Mouse (Mus musculus) lung, postnatal 0 days (tissue): ENCODE data around the gene Trak1. TPM values are rescaled to one million over a fixed set of nuclear protein-coding genes. Genes with fewer than 3 reads are reported as not detected.

Source experiments
- ATAC-seq: fragments of 200-750 bp; cut with Nextera tagmentation; 2 replicates; pipeline ENCODE4 v1.8.0; 2017; ENCODE audit warnings: moderate library complexity
- DNase-seq: peaks from one replicate; pipeline ENCODE4 v3.0.0-alpha.2; 2016; ENCODE audit warnings: low spot score
- H3K27ac ChIP-seq: fragments of 300-500 bp; sonication (generic); 2 replicates; pipeline ENCODE4 v1.5.1; 2014; ENCODE audit warnings: antibody characterized with exemption, mild to moderate bottlenecking, low read length, mixed read lengths
- H3K27me3 ChIP-seq: fragments of 300-500 bp; sonication (generic); replicated peaks from 2 replicates; pipeline ENCODE4 v1.6.1; 2014; ENCODE audit warnings: low read length, mixed read lengths; ENCODE audit not compliant: insufficient read depth
- H3K36me3 ChIP-seq: fragments of 300-500 bp; sonication (generic); 2 replicates; pipeline ENCODE4 v1.6.1; 2014; ENCODE audit warnings: low read length, mixed read lengths; ENCODE audit not compliant: insufficient read depth
- H3K4me1 ChIP-seq: fragments of 300-500 bp; sonication (generic); 2 replicates; pipeline ENCODE4 v1.6.1; 2014; ENCODE audit warnings: antibody characterized with exemption, low read depth, low read length, mixed read lengths; ENCODE audit not compliant: insufficient read depth
- H3K4me2 ChIP-seq: fragments of 300-500 bp; sonication (generic); replicated peaks from 2 replicates; pipeline ENCODE4 v1.6.1; 2014; ENCODE audit warnings: low read depth, mild to moderate bottlenecking, low read length, moderate library complexity, mixed read lengths
- H3K4me3 ChIP-seq: fragments of 300-500 bp; sonication (generic); 2 replicates; pipeline ENCODE4 v1.5.1; 2014; ENCODE audit warnings: low read depth, low read length
- H3K9ac ChIP-seq: fragments of 300-500 bp; sonication (generic); replicated peaks from 2 replicates; pipeline ENCODE4 v1.6.1; 2014; ENCODE audit warnings: low read depth, mild to moderate bottlenecking
- H3K9me3 ChIP-seq: fragments of 300-500 bp; sonication (generic); 2 replicates; pipeline ENCODE4 v1.6.1; 2016; ENCODE audit warnings: low read length, mixed read lengths
- CTCF ChIP-seq: IDR thresholded peaks from 2 replicates; pipeline ENCODE4 v1.5.1; 2016; ENCODE audit warnings: antibody characterized with exemption, mild to moderate bottlenecking
- EP300 ChIP-seq: IDR thresholded peaks from 2 replicates; pipeline ENCODE4 v1.6.1; 2016; ENCODE audit warnings: antibody characterized with exemption, mild to moderate bottlenecking, control low read depth
- WGBS: fragments of 180-500 bp; shearing (Covaris S2); extraction: QIAGEN DNeasy Blood & Tissue Kit; methylation state at CpG from one replicate; pipeline ENCODE4 v1.1.7; 2014; 5-methylcytosine and 5-hydroxymethylcytosine counted together
- polyA plus RNA-seq: library from polyadenylated mRNA; unstranded; fragments of >200 nt; fragmentation: Nextera tagmentation; extraction: Ambion mirVana; gene quantifications from 2 replicates; pipeline ENCODE4 v1.2.1, GENCODE M21; 2015

Trak1 gene
- polyA plus RNA-seq, 1 experiment from 2014 or later: 28.6 TPM

GRCm38 (mm10) chr9:121291275-121291674 is 6.0 kb upstream of the Trak1 start:
- Histone ChIP-seq H3K4me3 (no peak overlapping the region), H3K4me1 (no peaks in the 10 kb centered on the region), H3K9ac (no peak overlapping the region), H3K36me3 (no peaks in the 10 kb centered on the region), H3K4me2 (no peak overlapping the region), H3K27ac (no peak overlapping the region), H3K27me3 (no peaks in the 10 kb centered on the region), H3K9me3 (no peaks in the 10 kb centered on the region)
- 76% methylated on average over 2 of the region's 2 CpGs for WGBS
- ATAC-seq (no peak), DNase-seq (no peak)
- TF ChIP-seq CTCF (no peak), EP300 (no peak)

GRCm38 (mm10) chr9:121293187-121293586 is 4.1 kb upstream of the Trak1 start:
- Histone ChIP-seq H3K27me3 (no peaks in the 10 kb centered on the region), H3K4me2 (no peak overlapping the region), H3K27ac (no peak overlapping the region), H3K36me3 (no peaks in the 10 kb centered on the region), H3K4me3 (no peak overlapping the region), H3K4me1 (peaks cover 4% of the 10 kb centered on the region; the same call in 1 of the 2 replicates), H3K9ac (no peak overlapping the region), H3K9me3 (no peaks in the 10 kb centered on the region)
- DNase-seq: no peak
- TF ChIP-seq EP300 (no peak), CTCF (no peak)
- 80% methylated on average over 7 of the region's 7 CpGs for WGBS
- no peak for ATAC-seq

- H3K36me3 ChIP-seq: no peaks in the 10 kb centered on the region
- ATAC-seq: no peak
Measured at GRCm38 (mm10) chr9:121295221-121295620, 2.1 kb upstream of the Trak1 start.

GRCm38 (mm10) chr9:121298065-121298398 is 730 bp downstream of the Trak1 start:
- DNase-seq (no peak), ATAC-seq (no peak)
- no peaks in the 10 kb centered on the region for H3K36me3 ChIP-seq
- peak overlapping the region; percentile 84 for H3K4me2 ChIP-seq
- H3K9ac ChIP-seq: peak overlapping the region; percentile 86
- under 1% methylated on average over 7 of the region's 7 CpGs for WGBS
- peak overlapping the region; percentile 85 for H3K4me3 ChIP-seq
- TF ChIP-seq EP300 (no peak), CTCF (no peak)
- H3K27ac ChIP-seq: peak overlapping the region; percentile 86
- H3K27me3 ChIP-seq: no peaks in the 10 kb centered on the region
- peaks cover 15% of the 10 kb centered on the region; the same call in 1 of the 2 replicates for H3K4me1 ChIP-seq
- no peaks in the 10 kb centered on the region for H3K9me3 ChIP-seq

More at GRCm38 (mm10) chr9:121295221-121295620, 2.1 kb upstream of the Trak1 start:
- Histone ChIP-seq H3K4me2 (no peak overlapping the region), H3K9me3 (no peaks in the 10 kb centered on the region), H3K4me1 (peaks cover 15% of the 10 kb centered on the region; the same call in 1 of the 2 replicates), H3K9ac (no peak overlapping the region), H3K4me3 (no peak overlapping the region), H3K27me3 (no peaks in the 10 kb centered on the region), H3K27ac (no peak overlapping the region)
- DNase-seq: no peak
- WGBS: 66% methylated on average over 7 of the region's 7 CpGs
- no peak for TF ChIP-seq EP300
- no peak for TF ChIP-seq CTCF

- no peaks in the 10 kb centered on the region for H3K36me3 ChIP-seq
- H3K27ac ChIP-seq: peak overlapping the region; percentile 86
- DNase-seq (peak; percentile 38), ATAC-seq (no peak)
- no peaks in the 10 kb centered on the region for H3K27me3 ChIP-seq
- no peaks in the 10 kb centered on the region for H3K9me3 ChIP-seq
- 17% methylated on average over 15 of the region's 15 CpGs for WGBS
- H3K4me3 ChIP-seq: peak overlapping the region; percentile 85
- H3K4me2 ChIP-seq: peak overlapping the region; percentile 84
- TF ChIP-seq EP300 (no peak), CTCF (no peak)
- peak overlapping the region; percentile 86 for H3K9ac ChIP-seq
- peaks cover 15% of the 10 kb centered on the region; the same call in 1 of the 2 replicates for H3K4me1 ChIP-seq
Measured at GRCm38 (mm10) chr9:121298411-121299091, 1.2 kb downstream of the Trak1 start.

GRCm38 (mm10) chr9:121299223-121299755 is 2.0 kb downstream of the Trak1 start:
- ATAC-seq: no peak
- no peak for DNase-seq
- no peaks in the 10 kb centered on the region for H3K36me3 ChIP-seq
- no peaks in the 10 kb centered on the region for H3K27me3 ChIP-seq
- H3K4me1 ChIP-seq: peaks cover 15% of the 10 kb centered on the region; the same call in 1 of the 2 replicates
- TF ChIP-seq CTCF (no peak), EP300 (no peak)
- no peak overlapping the region for H3K4me3 ChIP-seq
- WGBS: 65% methylated on average over 9 of the region's 9 CpGs
- H3K27ac ChIP-seq: no peak overlapping the region
- no peaks in the 10 kb centered on the region for H3K9me3 ChIP-seq
- H3K9ac ChIP-seq: no peak overlapping the region
- H3K4me2 ChIP-seq: peak overlapping the region; percentile 84
